Mouse (Mus musculus) spleen, postnatal 10 days (tissue): ENCODE results near the gene Bank1.

ENCODE experiments used
- DNase-seq, 2 experiments: peaks; one replicate each; pipeline ENCODE4 v3.0.0; 2021 to 2022; ENCODE audit warnings: low spot score in 2 of 2

The Bank1 gene

DNA sequence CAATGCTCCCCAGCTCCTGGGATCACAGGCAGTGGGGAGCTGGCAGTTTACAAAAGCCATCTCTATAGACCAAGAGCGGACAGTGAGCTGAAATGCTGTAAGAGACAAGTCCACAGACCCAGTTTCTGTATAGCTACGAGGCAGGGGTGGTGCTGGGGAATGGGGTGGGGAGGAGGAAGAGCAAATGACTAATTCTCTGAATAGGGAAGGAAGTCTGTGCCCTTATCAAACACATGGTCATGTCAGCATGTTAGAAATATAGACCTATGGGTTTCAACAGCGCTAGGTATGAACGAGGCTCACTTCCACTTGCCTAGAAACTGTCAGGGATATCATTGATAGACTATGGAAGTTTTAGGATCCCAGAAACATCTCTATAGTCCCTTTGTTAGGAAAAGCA lies 73.0 kb downstream of the Bank1 start:
- no peak for DNase-seq

DNA sequence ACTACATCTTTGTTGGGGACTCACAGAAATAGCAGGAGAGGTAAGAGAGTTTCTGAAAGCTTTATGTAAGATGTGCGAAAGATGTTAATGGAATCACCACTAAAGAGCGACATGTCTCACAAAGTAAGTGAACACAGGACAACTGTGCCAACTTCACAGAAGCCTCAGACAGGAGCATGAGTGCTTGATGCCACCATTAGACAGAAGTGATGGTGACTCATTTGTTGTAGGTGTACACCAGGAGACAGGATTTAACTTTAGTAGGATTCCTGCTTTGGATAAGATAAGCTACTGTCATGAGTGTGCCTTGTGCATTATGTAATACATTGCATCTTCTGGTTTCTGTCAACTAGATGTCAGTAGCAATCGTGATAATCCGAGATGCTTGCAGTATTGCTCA lies 74.3 kb downstream of the Bank1 start:
- no peak for DNase-seq

DNA sequence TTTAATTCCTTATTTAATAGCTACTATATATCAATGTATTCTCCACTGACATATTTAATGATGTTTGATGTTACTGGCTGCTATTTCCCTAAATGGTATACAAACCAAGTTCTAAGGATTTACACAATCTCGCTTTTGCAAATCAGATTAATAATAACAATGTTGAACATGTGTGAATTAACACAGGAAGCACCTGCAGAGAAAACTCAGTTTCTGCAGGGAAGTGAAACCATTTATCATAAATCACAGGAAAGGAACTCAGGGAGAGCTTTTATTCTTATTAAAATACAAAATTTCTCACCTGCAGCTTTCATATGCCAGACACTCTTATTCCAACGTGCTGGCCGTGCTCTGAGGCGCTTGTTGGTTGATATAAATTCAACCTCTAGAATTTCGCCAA lies 78.5 kb downstream of the Bank1 start:
- no peak for DNase-seq

DNA sequence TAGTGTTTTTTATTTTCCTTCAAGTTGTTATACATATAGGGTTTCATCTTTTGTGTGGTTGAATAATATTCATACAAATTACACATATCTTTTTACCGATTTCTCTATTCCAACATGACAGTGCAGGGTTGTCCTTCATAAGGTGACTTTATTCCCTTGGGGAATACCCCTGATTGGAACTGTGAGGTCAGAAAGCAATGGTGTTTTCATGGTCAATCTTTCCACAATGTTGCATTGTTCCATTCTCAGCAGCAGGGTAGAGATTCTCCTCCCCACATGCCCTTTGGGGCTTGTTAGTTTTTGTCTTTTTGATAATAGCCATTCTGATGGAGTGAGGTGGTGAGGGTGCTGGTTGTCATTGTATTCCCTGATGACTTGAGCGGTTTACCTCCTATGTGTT lies 80.9 kb downstream of the Bank1 start:
- no peak for DNase-seq

DNA sequence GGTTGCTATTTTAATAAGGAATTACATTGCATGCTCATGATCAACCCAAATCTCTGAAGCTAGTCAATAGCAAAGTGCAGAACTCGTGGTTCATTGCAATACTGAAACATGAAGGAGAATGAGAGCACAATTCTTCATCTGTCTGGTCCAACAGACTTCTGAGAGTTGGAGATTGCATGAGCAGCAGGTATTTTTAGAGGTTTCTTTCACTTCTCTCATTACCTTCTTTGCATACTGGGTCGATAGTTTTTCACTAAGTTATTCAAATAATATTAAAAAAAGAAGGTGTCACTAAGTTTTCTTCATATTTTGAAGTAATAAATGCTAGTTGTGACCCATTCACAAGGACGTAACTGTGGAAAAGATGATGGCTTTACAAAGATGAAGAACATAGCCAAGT lies 87.1 kb downstream of the Bank1 start:
- DNase-seq: no peak

DNA sequence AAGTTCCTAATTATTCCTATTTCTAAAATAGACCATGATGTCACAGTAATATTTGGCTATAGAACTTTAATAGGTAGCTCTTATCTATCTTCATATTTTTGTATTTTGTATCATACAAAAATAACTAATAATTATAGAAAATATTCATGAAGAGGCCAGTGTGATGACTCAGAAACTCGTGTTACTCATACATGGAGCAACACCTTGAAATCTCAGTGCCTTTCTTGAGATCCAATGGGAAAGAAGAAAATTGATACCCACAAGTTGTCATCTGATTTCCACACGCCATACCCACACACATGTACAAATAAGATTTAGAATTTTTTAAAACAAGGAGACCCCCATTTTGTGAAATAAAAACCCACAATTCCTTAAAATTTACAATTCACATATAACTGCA lies 92.4 kb downstream of the Bank1 start:
- DNase-seq: no peak

DNA sequence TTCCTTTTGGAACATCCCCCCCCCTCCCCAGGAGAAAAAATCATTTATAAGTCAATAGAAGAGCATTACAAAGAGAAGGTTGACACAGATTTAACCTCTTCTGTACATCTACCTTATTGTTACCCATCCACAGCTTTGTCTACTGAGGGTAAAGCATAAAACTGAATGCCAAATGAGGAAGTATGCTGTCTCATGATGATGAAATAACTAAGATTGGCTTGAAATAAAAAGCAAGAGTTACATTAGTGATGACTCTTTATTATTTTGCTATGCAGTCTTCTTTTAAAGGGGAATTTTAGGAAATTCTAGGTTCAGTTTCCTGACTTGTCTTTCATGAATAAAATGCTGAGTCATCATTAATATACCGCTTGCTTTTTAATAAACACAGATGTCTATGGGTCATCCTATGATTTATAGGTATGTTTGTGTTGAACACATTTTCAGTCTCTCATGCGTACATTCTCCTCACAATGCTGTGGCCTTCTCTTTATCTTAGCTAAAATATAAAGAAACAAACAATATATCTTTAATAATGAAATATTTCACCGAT lies 95.2 kb downstream of the Bank1 start:
- no peak for DNase-seq

DNA sequence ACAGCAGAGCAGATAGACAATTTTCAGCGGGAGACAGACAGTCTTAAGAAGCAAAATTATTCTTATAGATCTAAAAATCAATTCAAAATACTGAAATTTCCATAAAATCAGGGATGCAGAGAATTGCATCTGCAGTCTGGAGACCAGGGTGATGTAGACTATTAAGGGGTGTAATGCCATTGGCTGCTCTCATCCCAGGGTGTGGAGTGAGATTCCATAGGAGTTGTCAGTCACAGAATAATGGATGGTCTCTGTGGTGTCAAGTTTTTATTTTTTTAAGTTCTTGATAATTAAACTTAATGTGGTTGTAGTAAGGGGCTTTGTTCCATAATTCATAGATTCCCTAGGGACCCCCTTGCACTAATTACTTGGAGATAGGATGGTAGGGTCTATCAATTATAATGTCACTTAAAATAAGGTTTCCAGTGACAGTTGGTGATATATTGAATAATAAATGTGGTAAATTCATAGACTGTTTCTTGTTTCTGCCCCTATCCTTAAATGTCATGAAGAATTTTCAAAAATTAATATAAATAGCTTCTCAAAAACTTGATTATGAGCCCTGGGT lies 136.1 kb downstream of the Bank1 start:
- DNase-seq: no peak

DNA sequence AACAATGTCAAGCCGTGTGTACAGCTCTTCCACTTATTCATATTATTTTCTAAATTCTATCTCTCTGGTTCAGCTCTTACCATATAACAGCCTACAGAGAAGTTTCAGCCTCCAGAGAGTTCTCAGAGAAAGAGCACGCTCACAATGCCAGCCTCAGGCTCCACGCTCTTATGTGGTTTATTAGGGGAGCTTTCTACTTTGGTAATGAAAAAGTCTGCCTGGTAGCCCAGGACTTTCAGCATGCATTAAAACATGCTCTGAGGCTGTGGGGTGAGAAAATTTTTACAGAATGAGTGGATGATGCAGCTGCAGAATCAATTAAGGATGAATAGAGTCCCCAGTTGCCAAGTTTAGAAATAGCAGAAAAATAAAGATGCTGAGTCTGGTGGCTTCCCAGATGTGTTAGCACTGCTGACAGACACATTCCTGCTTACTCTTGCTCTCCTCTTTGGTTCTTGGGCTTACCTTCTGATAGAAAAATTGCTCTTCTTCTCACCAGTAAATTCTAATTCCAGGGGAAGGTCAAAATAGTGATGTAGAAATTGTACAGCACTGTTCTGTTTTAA lies 139.2 kb downstream of the Bank1 start:
- DNase-seq: no peak

DNA sequence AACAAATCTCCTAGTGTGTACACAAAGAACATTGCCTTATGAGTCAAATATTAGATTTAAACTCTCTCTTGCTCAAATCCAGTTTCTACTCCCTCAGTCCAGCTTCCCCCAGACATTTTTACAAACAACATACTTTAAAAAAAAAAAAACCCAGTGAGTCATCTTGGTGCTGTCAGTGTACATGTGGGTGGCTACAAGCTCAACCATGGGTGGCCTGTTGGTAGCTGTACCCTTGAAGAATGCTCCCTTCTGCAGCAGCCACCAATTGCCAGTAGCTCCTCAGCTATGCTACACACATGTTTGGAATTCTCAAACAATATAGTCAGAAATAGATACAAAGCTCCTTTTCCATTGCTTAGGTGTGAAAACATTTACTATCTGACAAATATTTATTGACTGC lies 154.2 kb downstream of the Bank1 start:
- DNase-seq: no peak

DNA sequence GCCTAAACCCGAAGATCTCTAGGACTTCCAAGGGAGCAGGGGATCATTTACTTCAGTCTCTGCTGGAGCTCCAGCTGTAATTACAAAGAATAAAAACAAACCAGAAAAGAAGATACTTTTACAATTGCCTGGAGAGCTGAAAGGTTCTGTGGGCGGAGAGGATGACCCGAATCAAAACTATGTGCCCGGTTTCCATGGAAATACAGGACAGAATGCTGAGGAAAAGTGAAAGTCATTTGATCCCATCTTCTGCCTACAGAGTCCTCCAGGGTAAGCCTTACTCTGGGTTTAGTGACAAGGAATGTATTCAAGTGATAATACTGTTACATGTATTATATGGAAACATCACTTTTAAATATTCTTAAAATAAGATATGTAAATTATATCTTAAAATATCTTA lies 157.8 kb downstream of the Bank1 start:
- no peak for DNase-seq

DNA sequence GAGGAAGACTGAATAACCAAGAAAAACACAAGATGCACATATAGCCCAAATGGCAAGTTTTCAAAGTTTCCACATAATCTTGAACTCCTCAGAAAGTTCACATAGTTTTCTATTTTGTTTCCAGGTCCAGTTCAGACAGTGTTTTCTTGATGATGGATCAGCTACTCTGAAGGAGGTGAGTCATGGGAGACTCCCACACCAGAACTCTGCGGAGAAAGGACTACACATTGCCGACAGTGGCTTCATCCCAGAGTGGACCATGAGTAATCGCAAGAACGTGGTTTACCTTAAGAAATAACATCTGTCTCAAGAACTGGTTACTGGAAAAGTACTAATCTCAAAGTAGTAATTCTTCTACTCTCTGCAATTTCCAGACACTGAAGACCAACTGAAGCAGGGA lies 159.2 kb downstream of the Bank1 start:
- DNase-seq: no peak

DNA sequence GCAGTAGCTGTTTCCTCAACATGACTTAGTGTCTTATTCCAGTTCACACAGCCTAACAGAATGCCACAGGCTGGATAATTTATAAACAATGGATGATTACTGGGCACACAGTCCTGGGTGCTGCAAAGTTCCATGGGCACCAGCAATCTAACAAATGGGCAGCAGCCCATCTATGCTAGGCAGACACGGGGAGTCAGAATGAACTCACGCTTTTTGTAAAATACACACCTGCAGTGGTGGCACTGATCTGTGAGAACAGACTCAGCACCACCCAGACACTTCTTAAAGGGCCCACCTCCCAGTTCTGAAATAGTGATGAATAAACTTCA lies 159.9 kb downstream of the Bank1 start:
- no peak for DNase-seq

DNA sequence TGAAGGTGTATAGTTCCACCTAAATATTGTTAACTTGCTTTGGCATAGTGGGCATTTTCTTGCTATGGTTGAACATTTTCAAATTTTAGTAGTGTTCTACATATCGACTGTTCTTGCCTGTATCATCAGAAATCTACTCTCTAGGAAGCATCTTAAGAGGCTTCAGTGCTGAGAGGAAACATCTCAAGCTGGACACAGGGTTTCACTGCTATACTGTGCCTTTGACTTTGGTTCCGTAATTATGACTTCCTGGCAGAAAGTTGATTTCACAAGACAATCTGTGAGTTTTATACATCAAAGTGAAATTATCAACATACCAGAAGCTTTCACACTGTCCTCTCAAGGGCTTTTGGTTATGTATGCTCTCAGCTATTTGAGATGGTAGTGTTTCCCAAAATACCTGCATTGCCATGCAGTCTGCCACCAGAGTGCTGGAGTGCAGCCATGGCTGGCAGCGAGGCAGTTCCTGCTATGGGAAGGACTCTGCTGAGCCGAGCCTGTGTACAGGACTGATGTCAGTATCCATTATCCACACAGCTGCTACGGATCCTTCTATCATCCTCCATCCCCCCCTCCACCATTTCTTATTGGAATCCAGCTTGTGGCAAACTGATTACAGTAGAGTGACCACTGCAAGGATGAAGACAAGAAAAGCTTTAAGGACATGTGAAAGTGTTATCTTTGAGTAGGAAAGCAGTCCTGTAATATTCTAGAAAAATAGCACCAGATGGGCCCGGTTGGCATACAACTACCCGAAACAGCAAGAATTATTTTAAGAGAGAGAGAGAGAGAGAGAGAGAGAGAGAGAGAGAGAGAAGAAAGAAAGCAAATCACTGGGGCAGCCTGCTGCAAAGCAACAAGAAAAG lies 160.5 kb downstream of the Bank1 start:
- no peak for DNase-seq

DNA sequence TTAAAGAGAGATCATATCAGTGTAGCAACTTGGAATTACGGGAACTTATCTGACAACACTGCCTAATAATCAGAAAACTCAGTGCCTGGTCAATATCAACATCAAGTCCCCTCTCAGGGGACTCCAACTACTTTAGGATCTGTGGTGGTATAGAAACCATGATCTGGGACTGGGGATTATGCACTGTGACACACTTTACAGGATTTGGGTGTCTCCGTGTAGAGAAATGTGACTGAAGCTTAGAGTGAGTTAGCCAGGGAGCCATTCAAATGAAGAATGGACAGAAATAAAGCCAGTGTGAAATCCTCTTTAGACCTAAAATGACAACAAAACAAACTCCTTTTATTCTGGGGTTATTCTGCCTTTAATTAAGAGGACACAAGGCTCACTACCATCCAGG lies 167.8 kb downstream of the Bank1 start:
- no peak for DNase-seq

DNA sequence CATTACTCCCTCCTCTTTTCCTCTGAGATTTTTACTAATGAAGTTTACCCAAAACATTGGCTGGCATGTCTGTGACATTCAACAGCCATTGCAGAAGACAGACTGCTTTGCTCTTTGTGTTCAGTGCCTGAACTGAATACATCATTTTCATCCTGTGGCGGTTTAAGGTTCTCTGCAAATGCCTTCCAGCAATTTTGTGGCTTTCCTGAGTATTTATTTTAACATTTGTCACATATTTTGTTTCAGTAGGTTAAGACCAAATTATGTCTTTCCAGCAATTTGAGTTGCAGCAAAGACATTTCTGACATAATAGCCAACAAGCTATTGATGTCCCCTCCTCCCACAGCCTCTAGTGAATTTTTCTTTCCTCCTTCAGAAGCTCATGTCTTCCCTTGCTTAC lies 170.3 kb downstream of the Bank1 start:
- DNase-seq: no peak

DNA sequence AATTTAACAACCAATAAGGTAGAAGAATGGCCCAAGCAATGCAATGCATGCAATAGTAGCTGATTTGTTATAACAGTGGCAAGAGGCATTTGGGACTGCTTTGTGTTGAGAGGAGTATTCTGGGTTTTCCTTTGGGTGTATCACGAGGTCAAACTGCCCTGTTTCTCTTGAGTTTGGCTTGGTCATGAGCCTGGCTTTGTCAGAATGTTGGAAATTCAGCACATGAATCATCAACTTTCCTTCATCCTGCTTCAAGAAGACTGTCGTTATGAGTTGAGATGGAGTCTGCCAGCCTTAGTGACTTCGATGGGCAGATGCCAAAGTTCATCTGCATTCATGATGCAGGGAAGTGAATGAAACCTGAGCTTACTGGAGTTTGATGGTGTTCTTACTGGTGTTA lies 175.0 kb downstream of the Bank1 start:
- no peak for DNase-seq

DNA sequence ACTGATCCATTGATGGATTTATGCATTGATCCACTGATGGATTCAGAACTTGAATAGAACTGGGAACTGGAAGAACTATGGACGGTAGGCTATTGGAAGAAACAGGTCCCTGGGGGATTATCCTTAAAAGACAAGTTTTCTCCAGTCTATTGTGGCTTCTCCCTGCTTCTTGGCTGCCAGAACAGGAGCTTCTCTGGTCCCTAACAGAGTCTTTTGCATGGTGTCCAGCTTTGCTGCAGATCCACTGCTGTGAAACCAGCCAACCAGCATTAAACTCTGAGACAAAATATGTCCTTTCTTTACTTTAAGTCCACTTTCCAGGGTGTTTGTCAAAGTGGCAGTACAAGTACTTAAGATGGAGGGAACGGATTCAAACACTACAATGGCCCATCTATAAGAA lies 178.7 kb downstream of the Bank1 start:
- DNase-seq: no peak

DNA sequence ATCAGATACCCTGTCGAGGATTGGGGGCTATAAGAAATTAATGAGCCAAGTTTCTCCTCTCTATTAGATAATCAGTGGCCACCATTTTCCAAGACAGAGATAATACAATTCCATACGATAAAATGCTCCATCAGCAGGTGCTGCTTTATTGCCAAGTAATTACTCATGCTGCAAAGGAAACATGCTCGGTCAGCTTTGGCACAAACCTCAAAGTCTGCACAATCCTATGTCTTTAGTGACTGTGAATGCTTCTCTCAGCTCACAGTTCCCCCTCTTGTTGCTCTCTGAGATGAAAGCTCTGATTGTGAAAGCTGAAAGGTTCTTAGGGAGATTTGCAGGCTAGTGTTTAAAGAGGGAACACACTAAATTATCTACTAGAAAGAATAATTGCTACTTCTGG lies 193.9 kb downstream of the Bank1 start:
- DNase-seq: no peak

DNA sequence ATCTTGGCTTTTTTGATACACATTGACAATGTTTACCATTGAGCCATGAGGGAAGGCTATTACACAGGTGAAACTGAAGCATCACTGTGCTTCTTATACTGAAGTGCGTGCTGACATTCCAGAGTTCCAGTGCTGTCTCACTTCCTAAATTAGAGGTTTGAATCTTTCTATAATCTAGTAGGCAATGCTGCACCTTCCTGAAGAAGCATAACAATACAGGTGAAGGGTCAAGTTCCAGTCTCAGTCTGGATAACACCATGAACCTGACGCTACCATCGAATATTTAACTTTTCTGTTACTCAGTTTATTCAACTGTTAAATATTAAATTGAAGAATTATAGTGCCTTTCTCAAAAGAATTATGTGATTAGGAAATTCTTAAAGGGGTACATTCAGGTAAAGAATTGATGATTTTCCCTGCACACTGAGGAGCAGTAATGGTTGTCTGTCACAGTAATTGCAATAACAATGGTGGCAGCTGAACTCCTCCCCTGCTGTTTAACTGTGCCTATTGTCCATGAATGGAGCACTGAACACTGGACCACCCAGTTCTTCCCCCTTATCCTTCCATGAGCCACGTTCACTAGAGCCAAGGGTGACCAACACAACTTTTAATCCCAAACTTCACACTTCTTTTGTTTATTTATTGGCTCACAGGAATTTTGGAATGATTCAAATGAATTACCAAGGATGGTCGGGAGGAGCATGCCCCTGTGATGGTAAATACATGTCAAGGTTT lies 210.2 kb downstream of the Bank1 start:
- DNase-seq: no peak

DNA sequence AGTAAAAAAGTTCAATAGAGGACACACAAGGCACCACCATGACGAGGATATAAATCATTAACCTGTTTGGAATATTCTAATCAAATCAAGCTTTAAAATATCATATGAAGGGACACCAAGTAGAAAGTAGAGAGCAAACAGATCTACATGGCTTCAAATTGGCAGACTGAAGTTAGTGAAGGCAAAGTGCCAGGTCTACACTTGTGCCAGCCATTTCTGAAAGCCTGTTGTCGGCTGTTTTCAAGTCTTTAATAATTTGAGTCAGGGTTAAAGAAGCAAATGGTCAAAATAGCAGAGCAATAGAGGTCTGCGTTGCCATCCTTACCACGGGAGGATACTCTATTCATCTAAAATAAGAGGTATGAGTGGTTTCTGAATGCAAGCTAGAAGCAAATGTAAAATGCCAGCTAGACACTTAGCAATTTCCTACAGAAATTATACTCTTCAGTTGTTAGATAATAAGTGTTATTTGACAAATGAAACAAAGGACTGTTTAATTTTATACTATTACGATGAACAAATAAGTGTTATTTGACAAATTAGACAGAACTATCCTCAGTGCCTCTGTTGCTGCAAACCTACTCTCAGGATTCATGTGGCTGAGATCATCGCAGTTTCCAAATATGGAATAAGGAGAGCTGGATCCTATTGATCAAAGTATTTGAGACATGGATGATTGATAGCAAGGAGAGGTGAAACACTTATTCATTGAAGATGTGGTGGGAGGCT lies 216.3 kb downstream of the Bank1 start:
- DNase-seq: no peak

DNA sequence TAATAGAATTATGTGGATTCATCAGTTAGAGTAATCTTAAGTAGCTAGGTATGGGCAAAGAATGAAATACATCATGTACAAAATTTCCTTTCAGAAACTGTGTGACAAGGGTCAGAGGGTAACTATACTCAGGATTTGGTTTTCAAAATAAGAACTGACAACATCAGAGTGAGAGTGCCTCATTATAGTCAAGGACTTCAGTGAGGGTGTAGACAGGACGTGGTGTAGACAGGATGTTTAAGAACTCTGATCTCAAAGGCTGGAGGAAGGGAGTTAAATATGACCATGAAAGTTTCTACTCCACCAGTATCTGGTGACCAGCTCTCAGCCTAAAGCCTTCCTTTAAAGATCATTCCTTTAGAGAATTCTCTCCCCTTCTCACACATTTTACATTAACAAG lies 219.4 kb downstream of the Bank1 start:
- DNase-seq: no peak
